Mouse (Mus musculus) lung, embryonic 14.5 days (tissue): ENCODE data around the gene Nhp2. TPM values are rescaled to one million over a fixed set of nuclear protein-coding genes. Genes with fewer than 3 reads are reported as not detected.
A peak's percentile ranks its signal among the peaks of the same experiment; 100 is the strongest.

Experiments used
- ATAC-seq: fragments of 200-750 bp; cut with Nextera tagmentation; 2 replicates; pipeline ENCODE4 v1.8.0; 2017; ENCODE audit warnings: mild to moderate bottlenecking, moderate TSS enrichment, moderate library complexity; ENCODE audit not compliant: insufficient read depth
- DNase-seq: peaks from one replicate; pipeline ENCODE4 v3.0.0-alpha.2; 2015
- H3K27ac ChIP-seq: fragments of 300-500 bp; sonication (generic); 2 replicates; pipeline ENCODE4 v1.5.1; 2014; ENCODE audit warnings: low read depth, mild to moderate bottlenecking, moderate library complexity
- H3K27me3 ChIP-seq: fragments of 300-500 bp; sonication (generic); 2 replicates; pipeline ENCODE4 v1.6.1; 2014; ENCODE audit warnings: low read length, control low read depth; ENCODE audit not compliant: insufficient read depth
- H3K36me3 ChIP-seq: fragments of 300-500 bp; sonication (generic); 2 replicates; pipeline ENCODE4 v1.6.1; 2014; ENCODE audit warnings: control low read depth; ENCODE audit not compliant: insufficient read depth
- H3K4me1 ChIP-seq: fragments of 300-500 bp; sonication (generic); 2 replicates; pipeline ENCODE4 v1.6.1; 2014; ENCODE audit warnings: antibody characterized with exemption, control low read depth; ENCODE audit not compliant: insufficient read depth
- H3K4me2 ChIP-seq: fragments of 300-500 bp; sonication (generic); 2 replicates; pipeline ENCODE4 v1.6.1; 2014; ENCODE audit warnings: mild to moderate bottlenecking
- H3K4me3 ChIP-seq: fragments of 300-500 bp; sonication (generic); 2 replicates; pipeline ENCODE4 v1.5.1; 2014; ENCODE audit warnings: low read depth, low read length
- H3K9ac ChIP-seq: fragments of 300-500 bp; sonication (generic); 2 replicates; pipeline ENCODE4 v1.6.1; 2014
- H3K9me3 ChIP-seq: fragments of 300-500 bp; sonication (generic); 2 replicates; pipeline ENCODE4 v1.6.1; 2016; ENCODE audit warnings: low read depth, low read length, control low read depth
- CTCF ChIP-seq: IDR thresholded peaks from 2 replicates; pipeline ENCODE4 v1.5.1; 2016; ENCODE audit warnings: antibody characterized with exemption, low read depth
- WGBS: fragments of 180-500 bp; shearing (Covaris S2); extraction: QIAGEN DNeasy Blood & Tissue Kit; methylation state at CpG from one replicate; pipeline ENCODE4 v1.1.7; 2014; 5-methylcytosine and 5-hydroxymethylcytosine counted together
- polyA plus RNA-seq: library from polyadenylated mRNA; unstranded; fragments of >200 nt; fragmentation: Nextera tagmentation; extraction: Ambion mirVana; gene quantifications from 2 replicates; pipeline ENCODE4 v1.2.1, GENCODE M21; 2014

The Nhp2 gene
- polyA plus RNA-seq, 1 experiment from 2014 or later: 187 TPM

GRCm38 (mm10) chr11:51617693-51618092 lies 1.8 kb upstream of the Nhp2 start:
- no peaks in the 10 kb centered on the region for H3K9me3 ChIP-seq
- WGBS: 4% methylated on average over 4 of the region's 4 CpGs
- peak; percentile 85 for TF ChIP-seq CTCF
- ATAC-seq (no peak), DNase-seq (peak; percentile 89)
- H3K27ac ChIP-seq: no peak overlapping the region
- peaks cover 5% of the 10 kb centered on the region; the same call in 1 of the 2 replicates for H3K36me3 ChIP-seq
- H3K4me1 ChIP-seq: peaks cover 8% of the 10 kb centered on the region; the same call in 1 of the 2 replicates
- H3K27me3 ChIP-seq: no peaks in the 10 kb centered on the region
- H3K4me2 ChIP-seq: no peak overlapping the region
- no peak overlapping the region for H3K4me3 ChIP-seq
- no peak overlapping the region for H3K9ac ChIP-seq

GRCm38 (mm10) chr11:51618894-51619408 lies 584 bp upstream of the Nhp2 start:
- Histone ChIP-seq H3K9ac (no peak overlapping the region), H3K4me2 (peak overlapping the region; percentile 81), H3K27me3 (no peaks in the 10 kb centered on the region), H3K4me3 (peak overlapping the region; percentile 85), H3K36me3 (peaks cover 17% of the 10 kb centered on the region), H3K9me3 (no peaks in the 10 kb centered on the region), H3K4me1 (peaks cover 8% of the 10 kb centered on the region; the same call in 1 of the 2 replicates), H3K27ac (no peak overlapping the region)
- no peak for TF ChIP-seq CTCF
- peak; percentile 38 for ATAC-seq
- 45% methylated on average over 8 of the region's 8 CpGs for WGBS
- no peak for DNase-seq

DNA sequence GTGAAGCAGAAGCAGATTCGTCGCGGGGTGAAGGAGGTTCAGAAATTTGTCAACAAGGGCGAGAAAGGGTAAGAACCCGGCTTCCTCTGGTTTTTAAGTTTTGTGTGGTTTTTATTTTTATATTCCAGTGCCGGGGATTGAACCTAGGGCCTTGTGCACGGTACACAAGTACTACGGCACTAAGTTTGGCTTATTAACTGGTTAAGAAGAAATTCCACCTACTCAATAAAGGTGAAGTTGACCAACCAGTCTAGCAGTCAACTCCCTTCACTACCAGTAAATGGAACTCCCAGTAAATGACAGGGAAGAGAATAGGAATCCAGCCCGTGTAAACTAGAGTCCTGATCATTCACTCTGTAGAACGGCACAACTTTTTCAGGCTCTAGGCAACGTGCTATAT lies 549 bp downstream of the Nhp2 start:
- Histone ChIP-seq H3K27ac (peak overlapping the region; percentile 68), H3K4me1 (peaks cover 8% of the 10 kb centered on the region; the same call in 1 of the 2 replicates), H3K27me3 (no peaks in the 10 kb centered on the region), H3K4me3 (peak overlapping the region; percentile 85), H3K4me2 (peak overlapping the region; percentile 81), H3K9me3 (no peaks in the 10 kb centered on the region), H3K9ac (peak overlapping the region; percentile 76), H3K36me3 (peaks cover 29% of the 10 kb centered on the region)
- DNase-seq (no peak), ATAC-seq (no peak)
- TF ChIP-seq CTCF: no peak
- 2% methylated on average over 11 of the region's 11 CpGs for WGBS

DNA sequence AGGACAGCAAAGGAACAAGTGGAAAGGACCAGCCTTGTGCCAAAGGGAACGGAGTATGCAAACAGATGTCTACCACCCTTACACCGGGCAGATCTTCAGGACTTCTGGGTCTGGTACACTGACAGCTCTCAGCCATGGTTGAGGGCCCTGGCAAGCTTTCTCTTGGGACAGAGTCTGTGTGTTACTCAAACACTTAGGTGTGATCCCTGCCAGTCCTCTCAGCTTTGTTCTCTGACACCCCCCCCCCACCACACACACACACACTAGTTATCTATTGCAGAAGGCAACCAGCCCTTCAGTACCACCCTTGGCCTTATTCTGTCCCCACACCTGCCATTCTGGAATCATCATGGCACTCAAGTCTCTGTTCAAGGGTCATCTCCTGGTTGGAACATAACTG lies 2.2 kb downstream of the Nhp2 start:
- WGBS: 92% methylated on average over 2 of the region's 2 CpGs
- TF ChIP-seq CTCF: no peak

DNA sequence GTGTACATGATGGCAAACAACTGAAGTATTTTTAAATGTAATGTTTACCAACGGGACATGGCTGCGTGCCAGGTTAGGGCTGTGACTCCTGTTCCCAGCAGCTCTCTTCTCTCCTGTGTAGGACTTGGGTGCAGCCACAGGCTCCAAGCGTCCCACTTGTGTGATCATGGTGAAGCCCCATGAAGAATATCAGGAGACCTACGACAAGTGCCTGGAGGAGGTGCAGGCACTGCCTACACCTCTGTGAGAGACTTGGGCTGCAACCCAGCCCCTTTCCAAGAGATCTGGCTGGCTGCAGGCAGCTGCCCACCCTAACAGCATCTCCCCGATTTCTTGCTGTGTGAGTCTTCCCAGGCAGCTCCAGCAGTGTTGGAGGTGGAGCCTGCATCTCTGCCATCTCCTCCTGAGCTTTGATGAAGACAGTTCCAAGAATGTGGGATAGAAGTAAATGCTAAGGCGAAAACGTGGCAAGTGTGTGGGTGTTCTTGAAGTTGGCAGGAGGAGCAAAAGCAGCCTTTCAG lies 3.5 kb downstream of the Nhp2 start:
- 84% methylated on average over 7 of the region's 7 CpGs for WGBS
- H3K27ac ChIP-seq: no peak overlapping the region
- H3K9me3 ChIP-seq: no peaks in the 10 kb centered on the region
- no peak for DNase-seq
- H3K9ac ChIP-seq: no peak overlapping the region
- no peak for ATAC-seq
- no peaks in the 10 kb centered on the region for H3K27me3 ChIP-seq
- no peak overlapping the region for H3K4me3 ChIP-seq
- H3K4me1 ChIP-seq: peaks cover 8% of the 10 kb centered on the region; the same call in 1 of the 2 replicates
- TF ChIP-seq CTCF: no peak
- H3K4me2 ChIP-seq: no peak overlapping the region
- H3K36me3 ChIP-seq: peaks cover 54% of the 10 kb centered on the region

More for the DNA sequence above, 2.2 kb downstream of the Nhp2 start:
- Histone ChIP-seq H3K9me3 (no peaks in the 10 kb centered on the region), H3K9ac (no peak overlapping the region), H3K4me2 (no peak overlapping the region), H3K27ac (no peak overlapping the region), H3K4me1 (peaks cover 8% of the 10 kb centered on the region; the same call in 1 of the 2 replicates), H3K27me3 (no peaks in the 10 kb centered on the region), H3K36me3 (peaks cover 44% of the 10 kb centered on the region), H3K4me3 (no peak overlapping the region)
- ATAC-seq (no peak), DNase-seq (no peak)

GRCm38 (mm10) chr11:51625187-51625820 lies 5.8 kb downstream of the Nhp2 start:
- H3K36me3 ChIP-seq: peaks cover 62% of the 10 kb centered on the region
- no peak overlapping the region for H3K27ac ChIP-seq
- TF ChIP-seq CTCF: no peak
- no peaks in the 10 kb centered on the region for H3K9me3 ChIP-seq
- H3K9ac ChIP-seq: no peak overlapping the region
- no peak overlapping the region for H3K4me3 ChIP-seq
- WGBS: 73% methylated on average over 5 of the region's 5 CpGs
- peaks cover 8% of the 10 kb centered on the region; the same call in 1 of the 2 replicates for H3K4me1 ChIP-seq
- no peak for DNase-seq
- H3K4me2 ChIP-seq: no peak overlapping the region
- no peaks in the 10 kb centered on the region for H3K27me3 ChIP-seq
- ATAC-seq: no peak

GRCm38 (mm10) chr11:51627425-51627824 lies 7.9 kb downstream of the Nhp2 start:
- Histone ChIP-seq H3K4me1 (no peaks in the 10 kb centered on the region), H3K9me3 (no peaks in the 10 kb centered on the region), H3K36me3 (peaks cover 60% of the 10 kb centered on the region), H3K4me2 (no peak overlapping the region), H3K9ac (no peak overlapping the region), H3K27me3 (no peaks in the 10 kb centered on the region), H3K27ac (no peak overlapping the region), H3K4me3 (no peak overlapping the region)
- no peak for ATAC-seq
- no peak for TF ChIP-seq CTCF
- WGBS: 93% methylated on average over 9 of the region's 9 CpGs
- DNase-seq: no peak
